Mouse (Mus musculus) intestine, postnatal 0 days (tissue): Measurements from ENCODE around the gene Rpl10a. TPM values are rescaled to one million over a fixed set of nuclear protein-coding genes. Genes with fewer than 3 reads are reported as not detected.

Experiments
- ATAC-seq: fragments of 200-750 bp; cut with Nextera tagmentation; 2 replicates; pipeline ENCODE4 v1.8.0; 2017; ENCODE audit warnings: mild to moderate bottlenecking, moderate TSS enrichment, moderate library complexity
- H3K27ac ChIP-seq: fragments of 300-500 bp; sonication (generic); 2 replicates; pipeline ENCODE4 v1.5.1; 2014; ENCODE audit warnings: mild to moderate bottlenecking, low read depth, low read length, moderate library complexity
- H3K27me3 ChIP-seq: fragments of 300-500 bp; sonication (generic); replicated peaks from 2 replicates; pipeline ENCODE4 v1.6.1; 2014; ENCODE audit warnings: low read length, mixed read lengths; ENCODE audit not compliant: control insufficient read depth, insufficient read depth
- H3K36me3 ChIP-seq: fragments of 300-500 bp; sonication (generic); 2 replicates; pipeline ENCODE4 v1.6.1; 2014; ENCODE audit warnings: mild to moderate bottlenecking, moderate library complexity; ENCODE audit not compliant: control insufficient read depth, insufficient read depth
- H3K4me1 ChIP-seq: fragments of 300-500 bp; sonication (generic); replicated peaks from 2 replicates; pipeline ENCODE4 v1.6.1; 2014; ENCODE audit warnings: antibody characterized with exemption, low read length, mixed read lengths; ENCODE audit not compliant: control insufficient read depth, insufficient read depth
- H3K4me2 ChIP-seq: fragments of 300-500 bp; sonication (generic); replicated peaks from 2 replicates; pipeline ENCODE4 v1.6.1; 2014; ENCODE audit warnings: low read depth, mild to moderate bottlenecking, moderate library complexity
- H3K4me3 ChIP-seq: fragments of 300-500 bp; sonication (generic); 2 replicates; pipeline ENCODE4 v1.5.1; 2014; ENCODE audit warnings: low read depth, low read length
- H3K9ac ChIP-seq: fragments of 300-500 bp; sonication (generic); 2 replicates; pipeline ENCODE4 v1.6.1; 2014; ENCODE audit warnings: mild to moderate bottlenecking, low read depth, low read length
- H3K9me3 ChIP-seq: fragments of 300-500 bp; sonication (generic); 2 replicates; pipeline ENCODE4 v1.6.1; 2016; ENCODE audit warnings: mixed run types; ENCODE audit not compliant: control insufficient read depth
- CTCF ChIP-seq: sonication (generic); IDR thresholded peaks from 2 replicates; pipeline ENCODE4 v1.5.1; 2016; ENCODE audit warnings: low read depth, mild to moderate bottlenecking, control low read depth, antibody characterized with exemption, moderate library complexity
- WGBS: fragments of 180-500 bp; shearing (Covaris S2); extraction: QIAGEN DNeasy Blood & Tissue Kit; methylation state at CpG from one replicate; pipeline ENCODE4 v1.1.7; 2014; 5-methylcytosine and 5-hydroxymethylcytosine counted together
- polyA plus RNA-seq: library from polyadenylated mRNA; unstranded; fragments of >200 nt; fragmentation: Nextera tagmentation; extraction: Ambion mirVana; gene quantifications from 2 replicates; pipeline ENCODE4 v1.2.1, GENCODE M21; 2015

Rpl10a gene
- polyA plus RNA-seq, 1 experiment from 2014 or later = 383 TPM

- Histone ChIP-seq H3K9me3 (no peaks in the 10 kb centered on the region), H3K4me1 (0 out of 2 replicates have a peak, but pooled peaks cover 4% of the 10 kb centered on the region), H3K9ac (no peak overlapping the region), H3K4me3 (no peak overlapping the region), H3K27me3 (no peaks in the 10 kb centered on the region), H3K36me3 (peaks cover 14% of the 10 kb centered on the region; the same call in 1 of the 2 replicates), H3K4me2 (no peak overlapping the region), H3K27ac (no peak overlapping the region)
- 58% methylated on average over 11 of the region's 11 CpGs for WGBS
- TF ChIP-seq CTCF = no peak
- ATAC-seq = no peak
Measured at GRCm38 (mm10) chr17:28290671-28291070, 37.6 kb upstream of the Rpl10a start.

GRCm38 (mm10) chr17:28291346-28291745 is 36.9 kb upstream of the Rpl10a start:
- no peak for TF ChIP-seq CTCF
- no peak overlapping the region for H3K4me2 ChIP-seq
- peaks cover 14% of the 10 kb centered on the region; the same call in 1 of the 2 replicates for H3K36me3 ChIP-seq
- no peak overlapping the region for H3K27ac ChIP-seq
- no peaks in the 10 kb centered on the region for H3K9me3 ChIP-seq
- H3K4me3 ChIP-seq = no peak overlapping the region
- WGBS = 82% methylated on average over 7 of the region's 7 CpGs
- 0 out of 2 replicates have a peak, but pooled peaks cover 4% of the 10 kb centered on the region for H3K4me1 ChIP-seq
- ATAC-seq = no peak
- no peaks in the 10 kb centered on the region for H3K27me3 ChIP-seq
- H3K9ac ChIP-seq = no peak overlapping the region

GRCm38 (mm10) chr17:28293716-28294115 is 34.6 kb upstream of the Rpl10a start:
- no peak overlapping the region for H3K4me3 ChIP-seq
- H3K4me2 ChIP-seq = no peak overlapping the region
- H3K27me3 ChIP-seq = no peaks in the 10 kb centered on the region
- no peak overlapping the region for H3K9ac ChIP-seq
- no peak for ATAC-seq
- no peaks in the 10 kb centered on the region for H3K4me1 ChIP-seq
- H3K27ac ChIP-seq = no peak overlapping the region
- peaks cover 32% of the 10 kb centered on the region; the same call in 1 of the 2 replicates for H3K36me3 ChIP-seq
- 67% methylated on average over 4 of the region's 4 CpGs for WGBS
- TF ChIP-seq CTCF = no peak
- no peaks in the 10 kb centered on the region for H3K9me3 ChIP-seq

- no peaks in the 10 kb centered on the region for H3K4me1 ChIP-seq
- no peak overlapping the region for H3K4me3 ChIP-seq
- 66% methylated on average over 17 of the region's 17 CpGs for WGBS
- H3K27ac ChIP-seq = no peak overlapping the region
- H3K4me2 ChIP-seq = no peak overlapping the region
- no peak for ATAC-seq
- H3K36me3 ChIP-seq = peaks cover 38% of the 10 kb centered on the region; the same call in 1 of the 2 replicates
- H3K9ac ChIP-seq = no peak overlapping the region
- no peaks in the 10 kb centered on the region for H3K9me3 ChIP-seq
- no peaks in the 10 kb centered on the region for H3K27me3 ChIP-seq
- no peak for TF ChIP-seq CTCF
Measured at GRCm38 (mm10) chr17:28294449-28295333, 33.6 kb upstream of the Rpl10a start.

DNA sequence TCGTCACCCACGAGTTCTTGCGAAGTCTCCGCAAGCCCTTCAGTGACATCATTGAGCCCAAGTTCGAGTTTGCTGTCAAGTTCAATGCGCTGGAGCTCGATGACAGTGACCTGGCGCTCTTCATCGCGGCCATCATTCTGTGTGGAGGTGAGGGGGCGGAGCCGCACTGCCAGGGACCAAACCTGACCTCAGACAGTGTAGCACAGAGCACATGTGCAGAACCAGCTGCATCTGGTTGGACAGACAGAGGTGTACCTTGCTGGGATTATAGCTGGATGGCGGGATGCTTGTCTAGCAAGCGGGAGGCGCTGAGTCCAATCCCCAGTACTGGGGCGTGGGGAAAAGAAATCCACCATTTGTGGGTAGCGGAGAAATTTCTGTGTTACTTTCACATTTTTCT is 29.4 kb upstream of the Rpl10a start:
- Histone ChIP-seq H3K9me3 (no peaks in the 10 kb centered on the region), H3K27me3 (no peaks in the 10 kb centered on the region), H3K4me2 (no peak overlapping the region), H3K4me1 (no peaks in the 10 kb centered on the region), H3K27ac (no peak overlapping the region), H3K4me3 (no peak overlapping the region), H3K36me3 (peaks cover 29% of the 10 kb centered on the region; the same call in 1 of the 2 replicates), H3K9ac (no peak overlapping the region)
- TF ChIP-seq CTCF = no peak
- no peak for ATAC-seq
- WGBS = 95% methylated on average over 17 of the region's 17 CpGs

GRCm38 (mm10) chr17:28299669-28300320 is 28.5 kb upstream of the Rpl10a start:
- no peak overlapping the region for H3K4me2 ChIP-seq
- H3K27ac ChIP-seq = no peak overlapping the region
- no peak overlapping the region for H3K9ac ChIP-seq
- 56% methylated on average over 11 of the region's 11 CpGs for WGBS
- TF ChIP-seq CTCF = no peak
- H3K36me3 ChIP-seq = peaks cover 24% of the 10 kb centered on the region; the same call in 1 of the 2 replicates
- no peaks in the 10 kb centered on the region for H3K9me3 ChIP-seq
- H3K4me3 ChIP-seq = no peak overlapping the region
- ATAC-seq = no peak
- no peaks in the 10 kb centered on the region for H3K27me3 ChIP-seq
- no peaks in the 10 kb centered on the region for H3K4me1 ChIP-seq
